Mouse (Mus musculus) erythroblast, embryonic 14.5 days (primary cell): ENCODE results near the gene Stambpl1.

Experiments
- GATA1 ChIP-seq: IDR thresholded peaks from 2 replicates; pipeline ENCODE4 v1.6.1; 2012; ENCODE audit warnings: low read length, inconsistent platforms, mixed read lengths
- TAL1 ChIP-seq: IDR thresholded peaks from 3 replicates; pipeline ENCODE4 v1.6.1; 2012; ENCODE audit warnings: low read length, inconsistent platforms, mixed read lengths

DNA sequence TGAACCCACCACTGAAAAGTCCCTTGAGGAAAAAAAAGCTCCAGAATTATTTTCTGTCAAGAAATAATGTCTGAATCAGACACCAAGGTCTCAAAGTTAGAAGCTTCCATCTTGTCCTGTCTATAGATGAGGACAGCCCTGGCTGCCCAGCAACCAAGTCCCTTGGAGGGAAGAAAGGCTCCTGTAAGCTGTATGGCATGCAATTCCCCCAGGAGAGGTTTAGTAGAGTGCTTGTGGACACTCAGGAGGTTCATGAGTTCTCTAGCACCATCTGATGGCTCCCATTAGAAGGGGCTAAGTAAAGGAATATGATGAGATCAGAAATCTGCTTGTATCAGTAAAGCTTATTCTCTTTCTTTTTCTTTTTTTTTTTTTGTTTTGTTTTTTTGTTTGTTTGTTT is 22.9 kb upstream of the Stambpl1 start:
- no peak for TF ChIP-seq GATA1
- TF ChIP-seq TAL1, result no peak
